Comparison of ENCODE assay signal across 9 mouse cellular contexts in the genomic region with DNA sequence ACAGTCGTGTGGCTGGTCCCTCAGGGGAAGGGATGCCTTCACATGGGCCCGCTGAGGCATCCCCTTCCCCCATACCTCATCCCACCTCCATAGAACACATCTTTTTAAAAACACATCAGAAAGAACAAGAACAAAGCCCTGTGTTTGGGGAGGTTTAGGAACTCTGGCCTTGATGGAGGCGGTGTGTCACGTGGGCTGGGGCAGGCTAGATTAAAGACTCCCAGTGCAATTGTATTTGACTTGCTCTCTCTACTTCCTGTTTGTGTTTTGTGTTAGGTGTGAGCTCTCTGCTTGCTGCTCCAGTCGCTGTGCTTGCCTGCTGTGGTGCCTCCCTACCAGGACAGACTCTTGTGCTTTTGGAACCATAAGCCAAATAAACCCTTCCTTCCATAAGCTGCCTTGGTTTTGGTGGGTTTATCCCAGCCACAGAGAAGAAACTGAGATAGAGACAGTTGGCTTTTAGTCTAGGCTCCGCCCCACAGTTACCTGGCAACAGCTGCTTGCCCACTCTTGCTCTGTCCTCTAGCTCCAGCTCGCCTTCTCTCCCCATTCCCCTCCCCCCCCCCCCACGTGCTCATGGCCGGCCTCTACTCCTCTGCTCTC. TPM values are rescaled to one million over a fixed set of nuclear protein-coding genes. Genes with fewer than 3 reads are reported as not detected.
DNase-seq lines count a peak whose midpoint lies in the region; ATAC-seq lines count a peak whose summit lies in the region.
"Had no signal": no experiment of that assay in that cellular context is flagged by ENCODE, and none has a peak within 500 bp of the region (broad histone marks: within the 10 kb centered on the region; RNA-seq: fewer than 3 reads in every experiment).

No protein-coding gene starts in this region.

- peak overlapping the region; percentile 27; the same call in 1 of the 2 replicates for H3K27ac ChIP-seq in kidney, embryonic 15.5 days
- peak overlapping the region; percentile 86 for H3K27ac ChIP-seq in limb, embryonic 12.5 days
- H3K27ac ChIP-seq in stomach, embryonic 14.5 days (ENCODE audit: low read length) = peak overlapping the region; percentile 3; the same call in 1 of the 2 replicates

- H3K4me3 ChIP-seq in kidney, embryonic 15.5 days (replicated peaks) = no peak overlapping the region
- no peak overlapping the region for H3K4me3 ChIP-seq in limb, embryonic 12.5 days (replicated peaks)
- H3K4me3 ChIP-seq in stomach, embryonic 14.5 days (ENCODE audit: low read depth, low read length) = no peak overlapping the region

- peaks cover 35% of the 10 kb centered on the region for H3K4me1 ChIP-seq in kidney, embryonic 15.5 days
- peaks cover 35% of the 10 kb centered on the region for H3K4me1 ChIP-seq in limb, embryonic 12.5 days (replicated peaks)
- peaks cover 10% of the 10 kb centered on the region for H3K4me1 ChIP-seq in stomach, embryonic 14.5 days (ENCODE audit: control insufficient read depth, insufficient read depth, low read length)

- H3K9ac ChIP-seq in kidney, embryonic 15.5 days = no peak overlapping the region
- H3K9ac ChIP-seq in limb, embryonic 12.5 days (replicated peaks) = 0 out of 2 replicates have a peak overlapping the region, but pooled peaks have one; percentile 23
- H3K9ac ChIP-seq in stomach, embryonic 14.5 days (replicated peaks; ENCODE audit: low read depth, low read length) = no peak overlapping the region

- H3K27me3 ChIP-seq in kidney, embryonic 15.5 days = no peaks in the 10 kb centered on the region
- H3K27me3 ChIP-seq in limb, embryonic 12.5 days = no peaks in the 10 kb centered on the region
- no peaks in the 10 kb centered on the region for H3K27me3 ChIP-seq in stomach, embryonic 14.5 days (ENCODE audit: control insufficient read depth, insufficient read depth, low read length)

- H3K36me3 ChIP-seq in kidney, embryonic 15.5 days = no peaks in the 10 kb centered on the region
- H3K36me3 ChIP-seq in limb, embryonic 12.5 days = no peaks in the 10 kb centered on the region
- H3K36me3 ChIP-seq in stomach, embryonic 14.5 days (ENCODE audit: control insufficient read depth, insufficient read depth, low read length) = no peaks in the 10 kb centered on the region

- ATAC-seq in kidney, embryonic 15.5 days (replicated peaks; ENCODE audit: low FRiP score) = no peak
- ATAC-seq in limb, embryonic 12.5 days (ENCODE audit: insufficient number of reproducible peaks, insufficient read depth, low FRiP score, low TSS enrichment, low read depth) = no peak
- ATAC-seq in stomach, embryonic 14.5 days (ENCODE audit: insufficient number of reproducible peaks, insufficient read depth, low FRiP score, low read depth) = no peak

- H3K4me2 ChIP-seq in kidney, embryonic 15.5 days = peak overlapping the region; percentile 35; the same call in 1 of the 2 replicates
- H3K4me2 ChIP-seq in limb, embryonic 12.5 days = peak overlapping the region; percentile 38
- no peak overlapping the region for H3K4me2 ChIP-seq in stomach, embryonic 14.5 days (replicated peaks; ENCODE audit: low read depth, low read length)

- H3K9me3 ChIP-seq in kidney, embryonic 15.5 days (replicated peaks) = no peaks in the 10 kb centered on the region
- H3K9me3 ChIP-seq in limb, embryonic 12.5 days = 0 out of 2 replicates have a peak, but pooled peaks cover 3% of the 10 kb centered on the region
- no peaks in the 10 kb centered on the region for H3K9me3 ChIP-seq in stomach, embryonic 14.5 days (ENCODE audit: control insufficient read depth, low read depth, low read length)

- 15% methylated on average over 9 of the region's 9 CpGs for WGBS in kidney, embryonic 15.5 days
- WGBS in limb, embryonic 12.5 days = 7% methylated on average over 8 of the region's 9 CpGs
- WGBS in stomach, embryonic 14.5 days = 7% methylated on average over 9 of the region's 9 CpGs

- no peak for DNase-seq in kidney, postnatal 10 days
- peak; percentile 55 for DNase-seq in embryo, embryonic 11 days
- no peak for DNase-seq in adrenal gland, adult 8-10 months
- DNase-seq in cerebellum, adult 9-11 months = no peak
- no peak for DNase-seq in spleen, adult 12 weeks (ENCODE audit: low spot score)
- DNase-seq: cerebellum, adult 18-20 months had no signal

RNA-seq across cellular contexts. Expression of a gene that starts 12.7 kb away (rescaled TPM):
- 23.2 and 27.1 TPM in 2 replicates for polyA plus RNA-seq in kidney, embryonic 15.5 days (2015; fragmentation: Nextera tagmentation; extraction: Ambion mirVana)
- 13.4 and 14.2 TPM in 2 replicates for polyA plus RNA-seq in limb, embryonic 12.5 days (2016; fragmentation: Nextera tagmentation; extraction: Ambion mirVana)
- polyA plus RNA-seq in stomach, embryonic 14.5 days (2014; fragmentation: Nextera tagmentation; extraction: Ambion mirVana) = 22.2 and 26.4 TPM in 2 replicates
- 10 to 100 TPM; 19.4 to 28.7 (median 23.5) TPM for total RNA-seq in adrenal gland, adult 8-10 months (2022)

RNA-seq across cellular contexts. Expression of a gene that starts 14.2 kb away (rescaled TPM):
- 22.7 and 23.2 TPM in 2 replicates for polyA plus RNA-seq in kidney, embryonic 15.5 days (2015; fragmentation: Nextera tagmentation; extraction: Ambion mirVana)
- polyA plus RNA-seq in limb, embryonic 12.5 days (2016; fragmentation: Nextera tagmentation; extraction: Ambion mirVana) = 30.4 and 31.6 TPM in 2 replicates
- 30.6 TPM in 2 replicates for polyA plus RNA-seq in stomach, embryonic 14.5 days (2014; fragmentation: Nextera tagmentation; extraction: Ambion mirVana)
- 10 to 100 TPM; 32.0 to 39.4 (median 37.7) TPM for total RNA-seq in adrenal gland, adult 8-10 months (2022)

RNA-seq across cellular contexts. Expression of a gene that starts 32.0 kb away (rescaled TPM):
- 102 and 107 TPM in 2 replicates for polyA plus RNA-seq in kidney, embryonic 15.5 days (2015; fragmentation: Nextera tagmentation; extraction: Ambion mirVana)
- polyA plus RNA-seq in limb, embryonic 12.5 days (2016; fragmentation: Nextera tagmentation; extraction: Ambion mirVana) = 3.8 and 4.1 TPM in 2 replicates
- polyA plus RNA-seq in stomach, embryonic 14.5 days (2014; fragmentation: Nextera tagmentation; extraction: Ambion mirVana) = 21.9 and 25.1 TPM in 2 replicates
- 10 to 100 TPM in 2 of 4 experiments, 1 to 10 TPM in 2; 7.4 to 13.6 (median 10.6) TPM for total RNA-seq in adrenal gland, adult 8-10 months (2022)

Comparison
In these comparisons a context has a peak if more than half of its experiments do, and no peak if none do; other contexts are left out.
1. H3K27ac ChIP-seq: peak in every context shown above with its lines; median percentile 86 in limb, embryonic 12.5 days; 27 in kidney, embryonic 15.5 days; 3 in stomach, embryonic 14.5 days.